Mouse (Mus musculus) liver, postnatal 0 days (tissue): ENCODE results near the gene Sbpl. TPM values are rescaled to one million over a fixed set of nuclear protein-coding genes. Genes with fewer than 3 reads are reported as not detected.
"Not testable (repeated sequence)": the region's sequence is repeated elsewhere in the genome, so short reads cannot be mapped to it uniquely, and the experiment has no call there.

Source experiments
- ATAC-seq: fragments of 200-750 bp; cut with Nextera tagmentation; 2 replicates; pipeline ENCODE4 v1.8.0; 2017; ENCODE audit warnings: mild to moderate bottlenecking, moderate library complexity
- DNase-seq: peaks from one replicate; pipeline ENCODE4 v3.0.0-alpha.2; 2016
- H3K27ac ChIP-seq: fragments of 300-500 bp; sonication (generic); 2 replicates; pipeline ENCODE4 v1.5.1; 2014; ENCODE audit warnings: antibody characterized with exemption, moderate library complexity, mild to moderate bottlenecking, low read depth
- H3K27me3 ChIP-seq: fragments of 300-500 bp; sonication (generic); 2 replicates; pipeline ENCODE4 v1.6.1; 2014; ENCODE audit warnings: low read length, control low read depth, mixed read lengths; ENCODE audit not compliant: insufficient read depth
- H3K36me3 ChIP-seq: fragments of 300-500 bp; sonication (generic); replicated peaks from 2 replicates; pipeline ENCODE4 v1.6.1; 2014; ENCODE audit warnings: mild to moderate bottlenecking, control low read depth, low read length, moderate library complexity, mixed read lengths; ENCODE audit not compliant: insufficient read depth
- H3K4me1 ChIP-seq: fragments of 300-500 bp; sonication (generic); 2 replicates; pipeline ENCODE4 v1.6.1; 2014; ENCODE audit warnings: antibody characterized with exemption, mild to moderate bottlenecking, control low read depth; ENCODE audit not compliant: insufficient read depth
- H3K4me2 ChIP-seq: fragments of 300-500 bp; sonication (generic); 2 replicates; pipeline ENCODE4 v1.6.1; 2014; ENCODE audit warnings: low read depth, mild to moderate bottlenecking, low read length, moderate library complexity, mixed read lengths
- H3K4me3 ChIP-seq: fragments of 300-500 bp; sonication (generic); 2 replicates; pipeline ENCODE4 v1.5.1; 2014; ENCODE audit warnings: low read depth, low read length
- H3K9ac ChIP-seq: fragments of 300-500 bp; sonication (generic); replicated peaks from 2 replicates; pipeline ENCODE4 v1.6.1; 2014; ENCODE audit warnings: mild to moderate bottlenecking, moderate library complexity
- H3K9me3 ChIP-seq: fragments of 300-500 bp; sonication (generic); 2 replicates; pipeline ENCODE4 v1.6.1; 2016; ENCODE audit warnings: mild to moderate bottlenecking, control low read depth, low read length, mixed read lengths
- CTCF ChIP-seq: sonication (generic); IDR thresholded peaks from 2 replicates; pipeline ENCODE4 v1.5.1; 2016; ENCODE audit warnings: antibody characterized with exemption, low read depth
- EP300 ChIP-seq: IDR thresholded peaks from 2 replicates; pipeline ENCODE4 v1.6.1; 2016; ENCODE audit warnings: antibody characterized with exemption, low read depth, mild to moderate bottlenecking
- WGBS: fragments of 180-500 bp; shearing (Covaris S2); extraction: QIAGEN DNeasy Blood & Tissue Kit; methylation state at CpG from one replicate; pipeline ENCODE4 v1.1.7; 2014; ENCODE audit not compliant: insufficient replicate concordance; 5-methylcytosine and 5-hydroxymethylcytosine counted together
- polyA plus RNA-seq: library from polyadenylated mRNA; unstranded; fragments of >200 nt; fragmentation: Nextera tagmentation; extraction: Ambion mirVana; gene quantifications from 2 replicates; pipeline ENCODE4 v1.2.1, GENCODE M21; 2015

Sbpl gene
- polyA plus RNA-seq, 1 experiment from 2014 or later = not detected

- Histone ChIP-seq H3K36me3 (no peaks in the 10 kb centered on the region), H3K4me2 (no peak overlapping the region), H3K4me1 (no peaks in the 10 kb centered on the region), H3K4me3 (no peak overlapping the region), H3K27me3 (no peaks in the 10 kb centered on the region), H3K9ac (no peak overlapping the region), H3K27ac (no peak overlapping the region), H3K9me3 (no peaks in the 10 kb centered on the region)
- no peak for TF ChIP-seq CTCF
- TF ChIP-seq EP300 = no peak
- peak; percentile 78 for ATAC-seq
- peak; percentile 21 for DNase-seq
- 48% methylated on average over 10 of the region's 10 CpGs for WGBS
These were observed 11.8 kb upstream of the Sbpl start for GRCm38 (mm10) chr17:23966658-23967401.

GRCm38 (mm10) chr17:23965805-23966425, 10.8 kb upstream of the Sbpl start:
- H3K4me2 ChIP-seq = no peak overlapping the region
- ATAC-seq = no peak
- no peak overlapping the region for H3K9ac ChIP-seq
- TF ChIP-seq CTCF = no peak
- no peak for TF ChIP-seq EP300
- no peaks in the 10 kb centered on the region for H3K36me3 ChIP-seq
- H3K9me3 ChIP-seq = no peaks in the 10 kb centered on the region
- no peak overlapping the region for H3K4me3 ChIP-seq
- no peaks in the 10 kb centered on the region for H3K27me3 ChIP-seq
- DNase-seq = no peak
- H3K27ac ChIP-seq = no peak overlapping the region
- no peaks in the 10 kb centered on the region for H3K4me1 ChIP-seq
- 47% methylated on average over 6 of the region's 6 CpGs for WGBS

GRCm38 (mm10) chr17:23961573-23962122, 6.6 kb upstream of the Sbpl start:
- Histone ChIP-seq H3K27me3 (no peaks in the 10 kb centered on the region), H3K36me3 (no peaks in the 10 kb centered on the region), H3K9me3 (no peaks in the 10 kb centered on the region), H3K4me3 (no peak overlapping the region), H3K27ac (no peak overlapping the region), H3K4me1 (no peaks in the 10 kb centered on the region), H3K4me2 (no peak overlapping the region), H3K9ac (no peak overlapping the region)
- DNase-seq (no peak), ATAC-seq (no peak)
- no peak for TF ChIP-seq CTCF
- TF ChIP-seq EP300 = no peak
- 56% methylated on average over 4 of the region's 4 CpGs for WGBS

- H3K9ac ChIP-seq = no peak overlapping the region
- no peak overlapping the region for H3K4me2 ChIP-seq
- DNase-seq (peak; percentile 77), ATAC-seq (peak; percentile 64; the same call in 1 of the 2 replicates)
- no peak overlapping the region for H3K27ac ChIP-seq
- TF ChIP-seq CTCF = peak; percentile 98
- no peak for TF ChIP-seq EP300
- H3K4me1 ChIP-seq = no peaks in the 10 kb centered on the region
- H3K9me3 ChIP-seq = no peaks in the 10 kb centered on the region
- no peak overlapping the region for H3K4me3 ChIP-seq
- no peaks in the 10 kb centered on the region for H3K27me3 ChIP-seq
- no peaks in the 10 kb centered on the region for H3K36me3 ChIP-seq
- WGBS = 32% methylated on average over 3 of the region's 3 CpGs
These were observed 5.1 kb upstream of the Sbpl start for GRCm38 (mm10) chr17:23960084-23960738.

GRCm38 (mm10) chr17:23950828-23951227, 4.2 kb downstream of the Sbpl start:
- H3K36me3 ChIP-seq, H3K4me1 ChIP-seq, H3K27ac ChIP-seq, H3K4me2 ChIP-seq, ATAC-seq, H3K27me3 ChIP-seq, DNase-seq, H3K9ac ChIP-seq, H3K9me3 ChIP-seq, H3K4me3 ChIP-seq: not testable (repeated sequence)
- 58% methylated on average over 4 of the region's 4 CpGs for WGBS

- H3K36me3 ChIP-seq = no peaks in the 10 kb centered on the region
- H3K9me3 ChIP-seq = no peaks in the 10 kb centered on the region
- DNase-seq = no peak
- H3K27me3 ChIP-seq = no peaks in the 10 kb centered on the region
- H3K4me2 ChIP-seq = no peak overlapping the region
- H3K4me1 ChIP-seq = no peaks in the 10 kb centered on the region
- H3K4me3 ChIP-seq = no peak overlapping the region
- no peak for ATAC-seq
- no peak overlapping the region for H3K27ac ChIP-seq
- TF ChIP-seq EP300 (no peak), CTCF (no peak)
- no peak overlapping the region for H3K9ac ChIP-seq
- WGBS = 61% methylated on average over 2 of the region's 2 CpGs
These were observed 6.0 kb downstream of the Sbpl start for GRCm38 (mm10) chr17:23949068-23949467.

GRCm38 (mm10) chr17:23947486-23947885, 7.6 kb downstream of the Sbpl start:
- H3K27me3 ChIP-seq, H3K9ac ChIP-seq, ATAC-seq, DNase-seq, H3K9me3 ChIP-seq, H3K4me3 ChIP-seq, H3K27ac ChIP-seq, H3K36me3 ChIP-seq, H3K4me2 ChIP-seq, H3K4me1 ChIP-seq: not testable (repeated sequence)
- WGBS = 58% methylated on average over 4 of the region's 4 CpGs
